Mouse (Mus musculus) midbrain, embryonic 16.5 days (tissue): ENCODE data around the gene Cxadr. TPM values are rescaled to one million over a fixed set of nuclear protein-coding genes. Genes with fewer than 3 reads are reported as not detected.
"Not testable (repeated sequence)": the region's sequence is repeated elsewhere in the genome, so short reads cannot be mapped to it uniquely, and the experiment has no call there.

Experiments used
- ATAC-seq: fragments of 200-750 bp; cut with Nextera tagmentation; 2 replicates; pipeline ENCODE4 v1.8.0; 2017; ENCODE audit warnings: moderate TSS enrichment
- H3K27ac ChIP-seq: fragments of 300-500 bp; sonication (generic); 2 replicates; pipeline ENCODE4 v1.5.1; 2014; ENCODE audit warnings: mild to moderate bottlenecking, low read length, mixed read lengths
- H3K27me3 ChIP-seq: fragments of 300-500 bp; sonication (generic); 2 replicates; pipeline ENCODE4 v1.6.1; 2014; ENCODE audit warnings: low read depth, low read length, mixed read lengths; ENCODE audit not compliant: control insufficient read depth, insufficient read depth
- H3K36me3 ChIP-seq: fragments of 300-500 bp; sonication (generic); 2 replicates; pipeline ENCODE4 v1.6.1; 2014; ENCODE audit warnings: mild to moderate bottlenecking, low read length, moderate library complexity, mixed read lengths; ENCODE audit not compliant: control insufficient read depth, insufficient read depth
- H3K4me1 ChIP-seq: fragments of 300-500 bp; sonication (generic); 2 replicates; pipeline ENCODE4 v1.6.1; 2014; ENCODE audit warnings: mild to moderate bottlenecking, low read length, mixed read lengths; ENCODE audit not compliant: control insufficient read depth, insufficient read depth
- H3K4me2 ChIP-seq: fragments of 300-500 bp; sonication (generic); 2 replicates; pipeline ENCODE4 v1.6.1; 2014; ENCODE audit warnings: mild to moderate bottlenecking, low read length, mixed read lengths
- H3K4me3 ChIP-seq: fragments of 300-500 bp; sonication (generic); 2 replicates; pipeline ENCODE4 v1.5.1; 2014; ENCODE audit warnings: low read depth, mild to moderate bottlenecking, low read length, moderate library complexity, mixed read lengths
- H3K9ac ChIP-seq: fragments of 300-500 bp; sonication (generic); 2 replicates; pipeline ENCODE4 v1.6.1; 2014; ENCODE audit warnings: low read depth, low read length, mixed read lengths
- H3K9me3 ChIP-seq: fragments of 300-500 bp; sonication (generic); replicated peaks from 2 replicates; pipeline ENCODE4 v1.6.1; 2014; ENCODE audit warnings: mild to moderate bottlenecking, low read length, mixed read lengths; ENCODE audit not compliant: control insufficient read depth, poor library complexity, severe bottlenecking
- WGBS: fragments of 180-500 bp; shearing (Covaris S2); extraction: QIAGEN DNeasy Blood & Tissue Kit; methylation state at CpG from one replicate; pipeline ENCODE4 v1.1.7; 2014; 5-methylcytosine and 5-hydroxymethylcytosine counted together
- polyA plus RNA-seq: library from polyadenylated mRNA; unstranded; fragments of >200 nt; fragmentation: Nextera tagmentation; extraction: Ambion mirVana; gene quantifications from 2 replicates; pipeline ENCODE4 v1.2.1, GENCODE M21; 2015

Gene Cxadr
- polyA plus RNA-seq, 1 experiment from 2014 or later = 205 TPM

DNA sequence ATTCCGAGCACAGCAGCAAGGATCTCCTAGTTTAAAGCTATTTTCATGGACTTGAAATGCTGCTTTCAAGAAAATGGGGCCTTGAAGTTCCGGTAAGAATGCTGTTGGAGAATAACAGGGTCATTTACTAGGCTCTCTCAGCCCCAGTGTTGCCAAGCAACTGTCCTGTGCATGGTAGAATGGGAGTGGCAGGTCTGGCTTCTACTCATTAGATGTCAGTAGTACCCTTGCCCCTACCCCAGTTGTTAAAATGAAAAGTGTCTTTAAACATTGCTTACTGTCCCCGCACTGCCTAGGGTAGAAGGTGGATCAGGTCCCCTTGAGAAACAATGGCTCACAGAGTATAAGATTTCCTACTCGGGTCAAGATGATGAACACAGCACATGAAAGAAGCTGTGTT, 40.1 kb downstream of the Cxadr start:
- no peak overlapping the region for H3K4me3 ChIP-seq
- ATAC-seq = no peak
- H3K9me3 ChIP-seq = no peaks in the 10 kb centered on the region
- no peak overlapping the region for H3K9ac ChIP-seq
- 60% methylated on average over 4 of the region's 4 CpGs for WGBS
- no peak overlapping the region for H3K27ac ChIP-seq
- H3K4me2 ChIP-seq = no peak overlapping the region
- no peaks in the 10 kb centered on the region for H3K27me3 ChIP-seq
- H3K36me3 ChIP-seq = peaks cover 6% of the 10 kb centered on the region; the same call in 1 of the 2 replicates
- H3K4me1 ChIP-seq = 0 out of 2 replicates have a peak, but pooled peaks cover 2% of the 10 kb centered on the region

- Histone ChIP-seq H3K4me2 (no peak overlapping the region), H3K4me3 (no peak overlapping the region), H3K36me3 (peaks cover 6% of the 10 kb centered on the region; the same call in 1 of the 2 replicates), H3K9me3 (no peaks in the 10 kb centered on the region), H3K27ac (no peak overlapping the region), H3K9ac (no peak overlapping the region), H3K27me3 (no peaks in the 10 kb centered on the region), H3K4me1 (0 out of 2 replicates have a peak, but pooled peaks cover 2% of the 10 kb centered on the region)
- WGBS = 86% methylated on average over 5 of the region's 5 CpGs
- ATAC-seq = no peak
These were observed 41.5 kb downstream of the Cxadr start for GRCm38 (mm10) chr16:78342767-78343166.

DNA sequence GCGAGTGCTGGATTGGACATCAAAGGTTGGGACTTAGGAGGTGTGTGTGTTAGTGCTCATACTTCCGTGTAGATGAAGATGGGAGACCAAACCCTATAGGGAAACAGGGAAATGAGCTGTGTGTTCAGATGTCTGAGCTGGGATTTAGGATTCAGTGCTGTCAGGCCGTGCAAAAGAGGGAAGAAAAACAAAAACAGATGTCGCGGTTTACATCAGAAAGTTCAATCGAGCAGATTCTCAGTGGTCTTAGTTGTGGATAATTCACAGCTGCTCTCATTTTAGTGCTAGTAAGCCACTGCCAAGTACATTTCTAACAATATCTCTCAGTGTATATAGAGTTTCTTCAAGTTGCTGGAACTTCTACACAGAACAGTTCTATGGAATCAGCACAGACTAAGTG, 42.5 kb downstream of the Cxadr start:
- H3K36me3 ChIP-seq = peaks cover 6% of the 10 kb centered on the region; the same call in 1 of the 2 replicates
- H3K4me2 ChIP-seq = no peak overlapping the region
- H3K9me3 ChIP-seq = no peaks in the 10 kb centered on the region
- no peaks in the 10 kb centered on the region for H3K27me3 ChIP-seq
- H3K9ac ChIP-seq = no peak overlapping the region
- 70% methylated on average over 6 of the region's 6 CpGs for WGBS
- 0 out of 2 replicates have a peak, but pooled peaks cover 2% of the 10 kb centered on the region for H3K4me1 ChIP-seq
- no peak overlapping the region for H3K4me3 ChIP-seq
- H3K27ac ChIP-seq = no peak overlapping the region
- ATAC-seq = no peak

DNA sequence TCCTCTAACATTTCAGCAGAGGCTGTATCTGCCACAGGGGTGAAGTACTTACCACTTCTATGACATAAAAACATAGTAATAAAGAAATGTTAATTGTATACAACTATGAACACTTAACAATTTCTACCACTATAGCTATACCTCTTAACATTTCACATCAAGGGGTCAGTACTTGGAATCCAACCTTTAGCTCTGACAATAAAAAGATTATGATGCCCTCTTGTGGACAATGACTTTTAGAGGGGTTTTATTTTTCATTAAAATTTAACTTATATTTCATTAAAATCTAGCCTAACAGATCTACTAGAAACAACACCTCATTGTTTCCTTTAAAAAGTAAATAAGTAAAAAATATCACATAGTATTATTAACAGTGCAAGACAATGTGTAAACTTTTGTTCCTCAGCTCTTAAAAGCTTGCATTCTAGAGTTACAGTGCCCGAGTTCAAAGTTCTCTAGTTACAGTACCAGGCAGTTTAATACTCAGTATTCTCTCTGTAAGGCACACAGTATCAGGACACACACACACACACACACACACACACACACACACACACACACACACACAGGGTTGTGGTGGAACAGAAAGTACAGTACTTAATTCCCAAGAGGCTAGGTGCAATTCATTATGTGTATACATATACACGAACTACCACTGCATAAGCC, 45.5 kb downstream of the Cxadr start:
- H3K4me3 ChIP-seq = no peak overlapping the region
- H3K9me3 ChIP-seq = no peaks in the 10 kb centered on the region
- no peaks in the 10 kb centered on the region for H3K27me3 ChIP-seq
- no peak for ATAC-seq
- H3K36me3 ChIP-seq = peaks cover 4% of the 10 kb centered on the region; the same call in 1 of the 2 replicates
- 84% methylated on average over 2 of the region's 2 CpGs for WGBS
- H3K4me2 ChIP-seq = no peak overlapping the region
- H3K4me1 ChIP-seq = no peaks in the 10 kb centered on the region
- H3K27ac ChIP-seq = no peak overlapping the region
- no peak overlapping the region for H3K9ac ChIP-seq

GRCm38 (mm10) chr16:78347328-78347926, 46.1 kb downstream of the Cxadr start:
- Histone ChIP-seq H3K4me2 (no peak overlapping the region), H3K27ac (no peak overlapping the region), H3K9ac (no peak overlapping the region), H3K36me3 (peaks cover 4% of the 10 kb centered on the region; the same call in 1 of the 2 replicates), H3K4me1 (no peaks in the 10 kb centered on the region), H3K4me3 (no peak overlapping the region), H3K27me3 (no peaks in the 10 kb centered on the region), H3K9me3 (no peaks in the 10 kb centered on the region)
- ATAC-seq = no peak
- WGBS = 85% methylated on average over 13 of the region's 13 CpGs

DNA sequence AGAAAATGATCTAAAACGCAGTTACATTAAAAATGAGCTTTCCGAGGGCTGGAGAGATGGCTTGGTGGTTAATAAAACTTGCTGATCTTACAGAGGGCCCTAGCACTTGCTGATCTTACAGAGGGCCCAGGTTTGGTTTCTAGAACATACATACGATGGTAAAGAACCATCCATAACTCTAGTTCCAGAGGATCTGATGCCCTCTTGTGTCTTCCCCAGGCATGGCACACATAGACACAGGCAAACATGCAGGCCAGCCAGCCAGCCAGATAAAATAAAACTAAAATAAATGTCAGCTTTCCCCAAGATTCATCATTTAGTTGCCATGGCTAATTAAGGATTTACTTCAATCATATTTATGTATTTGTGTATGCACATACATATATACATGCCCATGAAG, 56.5 kb downstream of the Cxadr start:
- Histone ChIP-seq H3K9me3 (no peaks in the 10 kb centered on the region), H3K4me1 (no peaks in the 10 kb centered on the region), H3K27me3 (no peaks in the 10 kb centered on the region), H3K4me2 (no peak overlapping the region), H3K27ac (no peak overlapping the region), H3K4me3 (no peak overlapping the region), H3K36me3 (peaks cover 2% of the 10 kb centered on the region; the same call in 1 of the 2 replicates), H3K9ac (no peak overlapping the region)
- no peak for ATAC-seq
- WGBS = 94% methylated on average over 3 of the region's 3 CpGs

- Histone ChIP-seq H3K4me1 (no peaks in the 10 kb centered on the region), H3K4me3 (no peak overlapping the region), H3K9ac (no peak overlapping the region), H3K36me3 (peaks cover 7% of the 10 kb centered on the region), H3K4me2 (no peak overlapping the region), H3K9me3 (no peaks in the 10 kb centered on the region), H3K27me3 (no peaks in the 10 kb centered on the region), H3K27ac (no peak overlapping the region)
- 95% methylated on average over 4 of the region's 4 CpGs for WGBS
- no peak for ATAC-seq
These were observed 60.2 kb downstream of the Cxadr start for GRCm38 (mm10) chr16:78361466-78361865.

DNA sequence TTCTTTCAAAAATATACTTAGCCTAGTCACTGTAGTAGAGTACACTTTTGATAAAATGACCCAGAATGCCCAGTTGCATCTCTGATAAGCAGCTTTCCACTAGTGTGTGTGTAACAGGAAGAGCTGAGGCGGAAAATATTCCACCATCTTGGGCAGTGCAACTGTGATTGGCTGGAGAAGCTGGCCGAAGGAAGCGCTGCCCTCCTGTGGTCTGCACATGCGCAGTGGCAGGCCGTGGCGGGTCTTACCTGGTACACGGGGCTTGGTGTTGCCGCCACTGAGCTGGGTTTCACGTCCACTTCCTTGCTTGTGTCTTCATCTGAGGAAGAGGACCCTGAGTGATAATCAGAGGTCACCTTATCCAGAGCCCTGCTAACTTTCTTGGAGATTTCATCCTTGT, 63.3 kb downstream of the Cxadr start:
- not testable (repeated sequence) for H3K27me3 ChIP-seq, H3K4me3 ChIP-seq, H3K9ac ChIP-seq, H3K4me2 ChIP-seq, H3K9me3 ChIP-seq, H3K36me3 ChIP-seq, H3K27ac ChIP-seq, ATAC-seq, H3K4me1 ChIP-seq
- WGBS = 98% methylated on average over 9 of the region's 9 CpGs

DNA sequence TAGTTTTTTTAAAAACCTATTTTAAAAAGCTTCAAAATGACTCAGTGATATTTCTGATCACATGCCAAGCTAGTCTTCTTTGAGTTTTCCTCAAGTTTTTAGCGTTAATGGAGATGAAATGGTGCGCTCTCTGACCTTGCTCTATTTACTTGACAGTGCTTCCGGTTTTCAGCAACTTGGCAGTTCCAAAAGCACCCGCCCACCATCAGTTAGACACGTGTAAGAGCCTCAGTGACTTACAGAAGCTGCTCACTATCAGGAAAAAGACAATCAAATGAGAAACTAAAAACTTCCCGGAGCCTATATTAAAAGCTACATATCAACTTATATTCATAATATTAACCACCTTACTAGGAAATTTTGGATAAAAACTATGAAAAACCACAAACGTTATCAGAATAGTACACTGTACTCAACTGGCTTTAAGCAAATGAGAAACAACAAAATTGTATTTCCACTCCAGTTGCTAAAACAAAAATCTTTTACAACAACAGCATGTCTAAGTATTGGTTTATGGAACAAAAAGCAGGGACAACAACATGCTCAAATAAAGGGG, 70.3 kb downstream of the Cxadr start:
- H3K9ac ChIP-seq = no peak overlapping the region
- no peak overlapping the region for H3K4me3 ChIP-seq
- no peak for ATAC-seq
- no peak overlapping the region for H3K4me2 ChIP-seq
- no peaks in the 10 kb centered on the region for H3K27me3 ChIP-seq
- 81% methylated on average over 7 of the region's 7 CpGs for WGBS
- no peak overlapping the region for H3K27ac ChIP-seq
- H3K36me3 ChIP-seq = 0 out of 2 replicates have a peak, but pooled peaks cover 2% of the 10 kb centered on the region
- peaks cover 5% of the 10 kb centered on the region for H3K4me1 ChIP-seq
- H3K9me3 ChIP-seq = no peaks in the 10 kb centered on the region
